Mouse (Mus musculus) stomach, embryonic 14.5 days (tissue): ENCODE measurements around the gene Vdr. TPM values are rescaled to one million over a fixed set of nuclear protein-coding genes. Genes with fewer than 3 reads are reported as not detected.

Source experiments
- ATAC-seq: fragments of 200-750 bp; cut with Nextera tagmentation; 2 replicates; pipeline ENCODE4 v1.8.0; 2017; ENCODE audit warnings: low read depth, moderate TSS enrichment; ENCODE audit not compliant: insufficient number of reproducible peaks, insufficient read depth, low FRiP score
- H3K27ac ChIP-seq: fragments of 300-500 bp; sonication (generic); 2 replicates; pipeline ENCODE4 v1.5.1; 2014; ENCODE audit warnings: mild to moderate bottlenecking, low read length, moderate library complexity, mixed read lengths
- H3K27me3 ChIP-seq: fragments of 300-500 bp; sonication (generic); 2 replicates; pipeline ENCODE4 v1.6.1; 2014; ENCODE audit warnings: low read length, control low read depth, mixed read lengths; ENCODE audit not compliant: control insufficient read depth, insufficient read depth
- H3K36me3 ChIP-seq: fragments of 300-500 bp; sonication (generic); 2 replicates; pipeline ENCODE4 v1.6.1; 2014; ENCODE audit warnings: mild to moderate bottlenecking, control low read depth, low read length, moderate library complexity, mixed read lengths; ENCODE audit not compliant: control insufficient read depth, insufficient read depth
- H3K4me1 ChIP-seq: fragments of 300-500 bp; sonication (generic); 2 replicates; pipeline ENCODE4 v1.6.1; 2014; ENCODE audit warnings: low read length, control low read depth, mixed read lengths; ENCODE audit not compliant: control insufficient read depth, insufficient read depth
- H3K4me2 ChIP-seq: fragments of 300-500 bp; sonication (generic); replicated peaks from 2 replicates; pipeline ENCODE4 v1.6.1; 2014; ENCODE audit warnings: low read depth, low read length, control low read depth
- H3K4me3 ChIP-seq: fragments of 300-500 bp; sonication (generic); 2 replicates; pipeline ENCODE4 v1.5.1; 2014; ENCODE audit warnings: low read depth, low read length, control low read depth
- H3K9ac ChIP-seq: fragments of 300-500 bp; sonication (generic); replicated peaks from 2 replicates; pipeline ENCODE4 v1.6.1; 2014; ENCODE audit warnings: low read depth, mild to moderate bottlenecking, control low read depth, low read length, moderate library complexity, mixed read lengths
- H3K9me3 ChIP-seq: fragments of 300-500 bp; sonication (generic); 2 replicates; pipeline ENCODE4 v1.6.1; 2016; ENCODE audit warnings: low read depth, low read length, control low read depth; ENCODE audit not compliant: control insufficient read depth
- WGBS: fragments of 180-500 bp; shearing (Covaris S2); extraction: QIAGEN DNeasy Blood & Tissue Kit; methylation state at CpG from one replicate; pipeline ENCODE4 v1.1.7; 2014; 5-methylcytosine and 5-hydroxymethylcytosine counted together
- polyA plus RNA-seq: library from polyadenylated mRNA; unstranded; fragments of >200 nt; fragmentation: Nextera tagmentation; extraction: Ambion mirVana; gene quantifications from 2 replicates; pipeline ENCODE4 v1.2.1, GENCODE M21; 2014

The Vdr gene
- polyA plus RNA-seq, 1 experiment from 2014 or later: 1.1 TPM

DNA sequence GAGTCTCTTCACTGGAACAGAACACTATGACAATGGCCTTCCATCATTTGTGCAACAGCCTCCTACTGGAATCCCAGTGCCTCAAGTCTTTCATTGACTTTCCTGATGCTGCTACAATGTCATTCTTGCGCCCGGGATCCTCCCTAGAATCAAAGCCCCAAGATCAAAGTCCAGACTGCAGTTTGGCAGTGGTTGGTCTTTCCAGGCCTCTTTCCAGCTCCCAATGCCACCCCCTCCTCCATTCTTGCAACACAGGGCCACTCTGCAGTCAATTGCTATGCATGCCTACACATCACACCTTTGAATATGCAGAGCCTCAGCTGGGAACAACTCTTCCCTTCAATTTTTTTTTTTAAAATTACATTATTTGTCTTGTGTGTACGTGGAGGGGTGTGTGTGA is 50.1 kb downstream of the Vdr start:
- H3K4me1 ChIP-seq: peaks cover 21% of the 10 kb centered on the region; the same call in 1 of the 2 replicates
- no peak overlapping the region for H3K4me3 ChIP-seq
- H3K9ac ChIP-seq: no peak overlapping the region
- H3K27me3 ChIP-seq: no peaks in the 10 kb centered on the region
- no peak overlapping the region for H3K4me2 ChIP-seq
- WGBS: 85% methylated on average over 3 of the region's 3 CpGs
- H3K9me3 ChIP-seq: no peaks in the 10 kb centered on the region
- H3K36me3 ChIP-seq: no peaks in the 10 kb centered on the region
- no peak for ATAC-seq
- no peak overlapping the region for H3K27ac ChIP-seq

DNA sequence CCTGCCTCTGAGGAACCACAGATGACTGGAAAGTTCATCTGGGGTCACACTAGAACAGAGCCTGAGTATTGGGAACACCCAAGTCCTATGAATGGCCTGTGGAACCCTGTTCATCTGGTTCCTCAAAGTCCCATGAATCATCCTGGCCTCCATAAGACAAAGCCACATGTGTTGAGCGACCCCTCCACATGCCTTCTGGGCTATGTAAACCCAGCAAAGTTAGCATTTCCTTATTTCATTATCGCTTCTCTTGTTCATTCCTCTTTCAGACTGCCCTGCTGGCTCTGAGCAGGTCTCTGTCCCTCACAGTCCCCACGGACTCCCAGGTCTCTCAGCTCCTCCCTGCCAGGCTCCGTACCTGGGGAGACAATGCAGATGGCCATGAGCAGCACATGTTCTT is 52.0 kb downstream of the Vdr start:
- H3K4me2 ChIP-seq: no peak overlapping the region
- no peak overlapping the region for H3K27ac ChIP-seq
- H3K4me3 ChIP-seq: no peak overlapping the region
- 75% methylated on average over 4 of the region's 4 CpGs for WGBS
- H3K4me1 ChIP-seq: peaks cover 5% of the 10 kb centered on the region; the same call in 1 of the 2 replicates
- no peak for ATAC-seq
- no peaks in the 10 kb centered on the region for H3K9me3 ChIP-seq
- no peak overlapping the region for H3K9ac ChIP-seq
- no peaks in the 10 kb centered on the region for H3K36me3 ChIP-seq
- no peaks in the 10 kb centered on the region for H3K27me3 ChIP-seq

DNA sequence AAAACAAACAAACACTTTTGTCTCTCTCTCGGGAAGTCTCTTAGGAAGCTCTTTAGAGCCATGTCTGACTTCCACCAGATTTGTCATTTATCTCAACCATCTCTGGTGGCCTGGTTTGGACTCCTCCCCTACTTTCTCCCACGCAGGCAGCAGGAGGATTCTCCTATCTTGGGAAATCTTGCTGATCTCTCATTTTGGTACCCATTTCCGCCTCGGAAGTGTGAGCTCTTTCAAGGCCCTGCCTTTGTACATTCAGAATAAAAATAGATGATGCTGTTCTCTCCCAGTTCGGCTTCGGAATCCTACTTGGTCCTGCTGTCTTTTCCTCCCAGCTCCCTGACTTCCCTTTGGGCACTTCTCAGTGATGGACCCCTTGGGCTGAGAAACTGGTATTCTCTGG is 55.9 kb downstream of the Vdr start:
- no peaks in the 10 kb centered on the region for H3K9me3 ChIP-seq
- WGBS: 52% methylated on average over 6 of the region's 6 CpGs
- H3K4me2 ChIP-seq: no peak overlapping the region
- H3K4me3 ChIP-seq: no peak overlapping the region
- no peak overlapping the region for H3K9ac ChIP-seq
- H3K27me3 ChIP-seq: no peaks in the 10 kb centered on the region
- H3K27ac ChIP-seq: no peak overlapping the region
- ATAC-seq: no peak
- H3K4me1 ChIP-seq: no peaks in the 10 kb centered on the region
- no peaks in the 10 kb centered on the region for H3K36me3 ChIP-seq

DNA sequence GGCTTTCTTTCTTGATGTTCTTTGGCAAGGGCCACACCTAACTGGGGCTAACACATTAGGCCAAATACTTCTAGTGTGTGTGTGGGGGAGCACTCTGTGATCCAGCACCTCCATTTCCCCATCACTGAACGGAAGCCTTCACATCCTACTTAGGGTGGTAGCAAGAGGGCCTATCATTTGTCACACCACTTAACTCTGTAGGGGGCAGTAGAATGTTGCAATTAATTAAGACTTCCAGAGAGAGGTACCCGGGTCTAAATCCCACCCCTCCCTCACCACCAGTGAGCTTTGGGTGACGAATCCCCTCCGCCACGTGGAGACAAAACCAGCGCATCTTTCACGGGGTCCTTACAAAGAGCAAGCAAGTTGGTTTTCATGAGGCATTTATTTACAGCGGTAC is 56.4 kb downstream of the Vdr start:
- H3K4me1 ChIP-seq: no peaks in the 10 kb centered on the region
- no peak overlapping the region for H3K4me3 ChIP-seq
- ATAC-seq: no peak
- H3K36me3 ChIP-seq: no peaks in the 10 kb centered on the region
- WGBS: 44% methylated on average over 8 of the region's 8 CpGs
- no peak overlapping the region for H3K4me2 ChIP-seq
- H3K27me3 ChIP-seq: no peaks in the 10 kb centered on the region
- H3K27ac ChIP-seq: no peak overlapping the region
- no peaks in the 10 kb centered on the region for H3K9me3 ChIP-seq
- no peak overlapping the region for H3K9ac ChIP-seq

DNA sequence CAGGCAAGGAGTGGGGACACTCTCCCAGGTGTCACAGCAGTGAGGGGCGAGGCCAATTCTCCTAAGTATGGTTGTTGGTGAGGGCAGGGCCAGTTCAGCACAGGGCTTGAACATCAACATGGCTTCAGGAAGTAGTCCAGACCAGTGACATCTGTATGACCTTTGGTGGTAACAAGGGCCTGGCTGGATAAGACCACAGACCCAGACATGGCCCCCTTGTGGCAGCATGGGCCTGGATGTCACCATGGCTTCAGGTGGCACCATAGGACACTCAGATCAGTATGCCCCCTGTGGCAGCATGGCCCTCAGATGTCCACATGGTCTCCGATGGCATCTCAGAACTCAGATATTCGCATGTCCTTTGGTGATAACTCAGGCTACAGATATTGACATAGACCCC is 58.1 kb downstream of the Vdr start:
- Histone ChIP-seq H3K4me2 (no peak overlapping the region), H3K36me3 (no peaks in the 10 kb centered on the region), H3K4me3 (no peak overlapping the region), H3K4me1 (no peaks in the 10 kb centered on the region), H3K9ac (no peak overlapping the region), H3K27me3 (no peaks in the 10 kb centered on the region), H3K27ac (no peak overlapping the region), H3K9me3 (no peaks in the 10 kb centered on the region)
- no peak for ATAC-seq
- 80% methylated on average over 3 of the region's 3 CpGs for WGBS

DNA sequence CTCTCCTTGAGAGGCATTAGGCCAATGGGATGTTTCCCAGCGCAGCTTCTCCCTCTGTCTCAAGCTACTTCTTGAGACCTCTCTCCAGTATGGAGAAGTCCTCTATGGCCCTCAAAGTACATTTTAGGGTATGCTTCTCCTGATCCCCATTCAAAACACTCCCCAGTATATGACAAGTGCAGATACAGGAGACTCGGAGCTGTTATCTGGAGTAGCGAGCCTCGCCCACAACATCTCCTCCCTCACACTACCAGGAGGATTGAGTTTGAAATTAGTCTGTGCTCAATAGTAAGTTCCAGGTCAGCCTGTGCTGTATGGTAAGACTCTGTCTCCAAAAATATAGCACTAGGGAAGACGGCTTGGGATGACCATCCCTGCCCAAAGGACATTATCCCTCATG is 59.4 kb downstream of the Vdr start:
- Histone ChIP-seq H3K27ac (no peak overlapping the region), H3K4me3 (no peak overlapping the region), H3K27me3 (no peaks in the 10 kb centered on the region), H3K4me1 (no peaks in the 10 kb centered on the region), H3K36me3 (no peaks in the 10 kb centered on the region), H3K4me2 (no peak overlapping the region), H3K9ac (no peak overlapping the region), H3K9me3 (no peaks in the 10 kb centered on the region)
- WGBS: 78% methylated on average over 5 of the region's 5 CpGs
- ATAC-seq: no peak

DNA sequence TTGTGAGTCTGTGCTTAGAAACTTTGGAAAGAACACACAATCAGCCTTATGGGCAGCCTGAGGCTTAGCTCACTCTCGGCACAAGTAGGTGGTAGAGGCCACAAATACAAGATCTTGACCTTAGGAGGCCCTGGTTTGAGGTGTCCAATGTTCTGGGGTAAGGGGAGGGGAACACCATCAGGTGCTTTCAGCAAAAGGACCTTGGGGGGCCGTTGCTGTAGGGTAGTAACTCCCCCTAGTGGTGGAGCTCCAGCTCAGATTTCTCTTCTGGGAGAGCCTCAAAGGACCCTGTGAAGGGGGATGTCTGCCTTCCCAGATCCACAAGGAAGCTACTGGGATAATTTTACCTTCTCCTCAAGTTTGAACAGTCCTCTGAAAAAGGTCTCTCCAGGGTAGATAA is 60.0 kb downstream of the Vdr start:
- H3K27me3 ChIP-seq: no peaks in the 10 kb centered on the region
- no peaks in the 10 kb centered on the region for H3K4me1 ChIP-seq
- H3K9ac ChIP-seq: no peak overlapping the region
- no peak overlapping the region for H3K4me3 ChIP-seq
- ATAC-seq: no peak
- H3K27ac ChIP-seq: no peak overlapping the region
- H3K36me3 ChIP-seq: no peaks in the 10 kb centered on the region
- H3K9me3 ChIP-seq: no peaks in the 10 kb centered on the region
- no peak overlapping the region for H3K4me2 ChIP-seq
- WGBS: 20% methylated on average over 2 of the region's 2 CpGs

DNA sequence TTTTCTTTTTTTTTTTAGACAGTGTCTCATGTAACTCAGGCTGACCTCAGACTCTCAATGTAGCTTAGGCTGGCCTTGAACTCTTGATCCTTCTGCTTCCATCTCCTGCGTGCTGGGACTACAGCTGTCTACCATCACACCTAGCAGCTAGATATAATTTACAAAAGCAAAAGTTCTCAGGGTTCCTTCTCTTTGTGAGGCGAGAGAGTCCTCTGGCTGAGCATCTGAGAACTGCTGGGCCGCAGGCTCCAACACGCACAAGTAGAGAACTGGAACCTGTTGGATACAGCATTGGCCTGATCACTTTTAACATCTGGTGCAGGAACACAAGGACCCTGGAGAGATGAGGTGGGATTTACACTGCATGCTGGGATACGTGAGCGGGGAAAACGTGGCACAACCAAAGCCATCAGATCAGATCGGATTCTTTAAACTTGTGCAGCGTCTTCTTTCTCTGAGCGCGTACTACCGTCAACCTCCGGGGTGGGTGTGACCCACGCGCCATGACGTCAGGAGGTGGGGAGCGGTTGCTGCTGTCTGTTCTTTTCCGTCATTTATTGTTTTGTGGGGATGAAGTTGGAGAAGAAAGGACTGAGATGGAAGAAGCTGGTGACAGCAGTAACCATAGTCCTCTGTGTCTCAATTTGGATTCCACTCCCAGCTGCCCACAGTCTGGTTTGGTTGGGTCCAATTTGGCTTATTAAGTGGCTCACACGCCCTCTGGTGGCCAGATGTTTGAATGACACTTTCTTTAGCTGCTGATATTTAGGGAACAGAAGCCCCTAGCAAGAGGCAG is 61.1 kb downstream of the Vdr start:
- Histone ChIP-seq H3K4me3 (peak overlapping the region; percentile 22), H3K4me1 (no peaks in the 10 kb centered on the region), H3K4me2 (peak overlapping the region; percentile 58), H3K27me3 (no peaks in the 10 kb centered on the region), H3K27ac (peak overlapping the region; percentile 45; the same call in 1 of the 2 replicates), H3K9ac (no peak overlapping the region), H3K36me3 (no peaks in the 10 kb centered on the region), H3K9me3 (no peaks in the 10 kb centered on the region)
- 6% methylated on average over 19 of the region's 19 CpGs for WGBS
- ATAC-seq: peak; percentile 60

DNA sequence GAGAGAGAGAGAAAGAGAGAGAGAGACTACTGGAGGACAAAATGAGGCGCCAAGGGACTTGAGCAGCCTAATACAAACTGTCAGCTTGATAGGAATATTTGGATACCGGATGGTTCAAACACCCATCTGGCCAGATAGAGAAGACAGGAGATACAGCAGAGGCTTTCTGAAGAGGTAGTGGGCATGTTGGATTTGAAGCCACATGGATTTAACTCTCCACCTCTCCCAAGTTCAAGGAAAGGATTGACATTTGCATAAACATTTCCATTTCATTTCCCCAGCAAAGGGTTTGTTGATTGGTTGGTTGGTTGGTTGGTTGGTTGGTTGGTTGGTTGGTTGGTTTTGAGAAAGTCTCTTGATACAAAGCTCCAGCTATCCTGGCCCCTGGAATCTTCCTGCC is 62.6 kb downstream of the Vdr start:
- ATAC-seq: no peak
- Histone ChIP-seq H3K4me3 (no peak overlapping the region), H3K36me3 (no peaks in the 10 kb centered on the region), H3K27ac (no peak overlapping the region), H3K9me3 (no peaks in the 10 kb centered on the region), H3K9ac (no peak overlapping the region), H3K4me2 (no peak overlapping the region), H3K27me3 (no peaks in the 10 kb centered on the region), H3K4me1 (no peaks in the 10 kb centered on the region)
- WGBS: 92% methylated on average over 2 of the region's 2 CpGs
